Mouse (Mus musculus) limb, embryonic 15.5 days (tissue): ENCODE results near the gene Ppp5c. TPM values are rescaled to one million over a fixed set of nuclear protein-coding genes. Genes with fewer than 3 reads are reported as not detected.

Experiments used
- ATAC-seq: fragments of 200-750 bp; cut with Nextera tagmentation; 2 replicates; pipeline ENCODE4 v1.8.0; 2017; ENCODE audit warnings: low read depth, moderate TSS enrichment; ENCODE audit not compliant: insufficient number of reproducible peaks, low FRiP score, low TSS enrichment
- H3K27ac ChIP-seq: fragments of 300-500 bp; sonication (generic); 2 replicates; pipeline ENCODE4 v1.5.1; 2015; ENCODE audit warnings: moderate library complexity, mild to moderate bottlenecking, inconsistent platforms
- H3K27me3 ChIP-seq: fragments of 300-500 bp; sonication (generic); 2 replicates; pipeline ENCODE4 v1.6.1; 2015; ENCODE audit warnings: inconsistent platforms
- H3K36me3 ChIP-seq: fragments of 300-500 bp; sonication (generic); 2 replicates; pipeline ENCODE4 v1.6.1; 2015; ENCODE audit warnings: inconsistent platforms
- H3K4me1 ChIP-seq: fragments of 300-500 bp; sonication (generic); 2 replicates; pipeline ENCODE4 v1.6.1; 2015; ENCODE audit warnings: inconsistent platforms
- H3K4me2 ChIP-seq: fragments of 300-500 bp; sonication (generic); 2 replicates; pipeline ENCODE4 v1.6.1; 2015; ENCODE audit warnings: mild to moderate bottlenecking, inconsistent platforms
- H3K4me3 ChIP-seq: fragments of 300-500 bp; sonication (generic); 2 replicates; pipeline ENCODE4 v1.5.1; 2015; ENCODE audit warnings: mild to moderate bottlenecking, inconsistent platforms
- H3K9ac ChIP-seq: fragments of 300-500 bp; sonication (generic); 2 replicates; pipeline ENCODE4 v1.6.1; 2015; ENCODE audit warnings: inconsistent platforms
- H3K9me3 ChIP-seq: fragments of 300-500 bp; sonication (generic); 2 replicates; pipeline ENCODE4 v1.6.1; 2016; ENCODE audit warnings: inconsistent platforms
- WGBS: fragments of 180-500 bp; shearing (Covaris S2); methylation state at CpG from one replicate; pipeline ENCODE4 v1.1.7; 2015; 5-methylcytosine and 5-hydroxymethylcytosine counted together
- polyA plus RNA-seq: library from polyadenylated mRNA; unstranded; fragments of >200 nt; fragmentation: Nextera tagmentation; extraction: Ambion mirVana; gene quantifications from 2 replicates; pipeline ENCODE4 v1.2.1, GENCODE M21; 2015

Gene Ppp5c
- polyA plus RNA-seq, 1 experiment from 2014 or later, result 101 TPM

DNA sequence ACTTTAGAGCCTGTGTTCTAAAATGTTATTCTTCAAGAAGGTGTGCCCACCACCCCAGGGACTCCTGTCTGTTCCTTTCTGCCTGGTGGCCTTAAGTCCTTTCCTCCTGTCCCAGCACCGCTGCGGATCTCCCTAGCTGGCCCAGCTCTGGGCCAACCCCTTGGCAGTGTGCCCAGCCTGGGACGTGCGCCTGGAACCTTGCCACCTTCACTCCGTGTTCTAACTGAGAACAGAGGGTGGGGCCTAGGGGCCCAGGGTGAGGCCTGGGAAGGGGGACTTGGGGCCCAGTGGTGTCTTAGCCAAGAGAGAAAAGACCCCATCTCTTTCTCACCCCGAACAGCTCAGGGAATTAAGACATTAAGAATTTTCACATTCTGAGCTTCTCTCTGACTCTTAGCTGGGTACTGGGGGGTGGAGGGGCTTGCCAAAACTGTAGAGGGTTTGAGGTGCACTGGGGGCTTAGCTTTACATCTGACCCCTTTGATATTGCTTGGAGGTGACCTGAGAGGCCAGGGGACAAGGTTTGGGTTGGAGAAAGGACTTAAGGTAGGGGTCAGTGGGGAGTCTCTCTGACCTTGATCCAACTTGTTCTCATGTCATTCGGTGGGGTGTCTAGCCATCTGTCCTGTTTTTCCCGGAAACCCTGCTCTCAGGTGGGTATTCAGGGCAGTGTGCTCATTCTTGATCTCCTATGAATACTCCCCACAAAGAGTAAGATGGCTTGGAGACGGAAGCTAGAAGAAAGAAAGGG, 32.5 kb upstream of the Ppp5c start:
- 17% methylated on average over 9 of the region's 9 CpGs for WGBS

DNA sequence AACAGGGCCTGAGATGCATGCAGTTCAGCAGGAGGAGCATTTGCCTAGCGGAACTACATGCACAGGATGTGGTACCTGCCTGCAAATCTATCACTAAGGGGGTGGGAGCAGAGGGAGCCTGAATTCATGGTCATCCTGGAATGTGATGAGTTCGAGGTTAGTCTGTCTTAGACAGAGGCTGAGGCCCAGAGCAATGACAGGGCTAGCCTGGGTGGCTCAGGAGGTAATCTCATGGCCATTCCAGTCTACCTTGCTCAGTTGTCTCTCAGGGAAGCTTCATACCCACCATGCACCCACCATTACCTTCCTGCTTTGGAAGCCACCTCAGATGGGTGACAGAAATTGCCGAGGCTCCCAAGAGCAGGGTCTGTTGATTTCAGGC, 31.7 kb upstream of the Ppp5c start:
- Histone ChIP-seq H3K9me3 (no peaks in the 10 kb centered on the region), H3K4me2 (peak overlapping the region; percentile 66), H3K4me3 (peak overlapping the region; percentile 63; the same call in 1 of the 2 replicates), H3K9ac (no peak overlapping the region), H3K4me1 (peaks cover 73% of the 10 kb centered on the region), H3K36me3 (peaks cover 10% of the 10 kb centered on the region), H3K27ac (peak overlapping the region; percentile 95), H3K27me3 (no peaks in the 10 kb centered on the region)
- no peak for ATAC-seq
- WGBS, result 69% methylated on average over 3 of the region's 3 CpGs

More for the DNA sequence above, 32.5 kb upstream of the Ppp5c start:
- H3K9me3 ChIP-seq, result no peaks in the 10 kb centered on the region
- peaks cover 70% of the 10 kb centered on the region for H3K4me1 ChIP-seq
- H3K4me3 ChIP-seq, result peak overlapping the region; percentile 63
- H3K27me3 ChIP-seq, result no peaks in the 10 kb centered on the region
- H3K9ac ChIP-seq, result peak overlapping the region; percentile 37; the same call in 1 of the 2 replicates
- 0 out of 2 replicates have a peak, but pooled peaks have one; percentile 41 for ATAC-seq
- H3K36me3 ChIP-seq, result peaks cover 4% of the 10 kb centered on the region; the same call in 1 of the 2 replicates
- peak overlapping the region; percentile 95 for H3K27ac ChIP-seq
- peak overlapping the region; percentile 66 for H3K4me2 ChIP-seq

DNA sequence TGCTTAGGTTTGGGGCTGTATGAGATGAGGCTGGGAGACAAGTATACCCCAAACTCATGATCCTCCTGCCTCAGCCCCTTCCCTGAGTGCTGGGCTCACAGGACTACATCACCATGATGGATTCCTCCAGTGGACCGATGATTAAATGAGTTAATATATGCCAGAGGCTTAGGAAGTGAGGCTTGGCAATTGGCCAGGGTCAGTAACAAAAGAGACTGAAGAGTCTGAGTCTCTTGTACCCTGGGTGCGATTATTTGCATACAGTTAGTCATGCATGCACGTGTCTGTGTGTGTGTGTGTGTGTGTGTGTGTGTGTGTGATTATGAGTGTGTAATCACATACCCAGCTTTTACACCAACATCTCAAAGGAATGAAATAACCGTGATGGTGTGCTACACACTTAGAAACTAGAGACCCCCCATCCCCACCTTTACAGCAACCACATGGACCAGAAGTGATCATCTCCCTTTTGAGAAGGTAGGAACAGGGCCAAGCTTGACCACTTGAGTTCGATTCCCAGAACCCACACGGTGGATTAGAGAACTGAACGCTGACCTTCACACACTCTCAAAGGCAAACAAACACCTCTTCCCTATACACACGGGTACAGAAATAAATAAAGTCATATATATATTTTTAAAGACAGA, 31.2 kb upstream of the Ppp5c start:
- H3K4me3 ChIP-seq, result peak overlapping the region; percentile 63
- no peak overlapping the region for H3K9ac ChIP-seq
- peaks cover 73% of the 10 kb centered on the region for H3K4me1 ChIP-seq

DNA sequence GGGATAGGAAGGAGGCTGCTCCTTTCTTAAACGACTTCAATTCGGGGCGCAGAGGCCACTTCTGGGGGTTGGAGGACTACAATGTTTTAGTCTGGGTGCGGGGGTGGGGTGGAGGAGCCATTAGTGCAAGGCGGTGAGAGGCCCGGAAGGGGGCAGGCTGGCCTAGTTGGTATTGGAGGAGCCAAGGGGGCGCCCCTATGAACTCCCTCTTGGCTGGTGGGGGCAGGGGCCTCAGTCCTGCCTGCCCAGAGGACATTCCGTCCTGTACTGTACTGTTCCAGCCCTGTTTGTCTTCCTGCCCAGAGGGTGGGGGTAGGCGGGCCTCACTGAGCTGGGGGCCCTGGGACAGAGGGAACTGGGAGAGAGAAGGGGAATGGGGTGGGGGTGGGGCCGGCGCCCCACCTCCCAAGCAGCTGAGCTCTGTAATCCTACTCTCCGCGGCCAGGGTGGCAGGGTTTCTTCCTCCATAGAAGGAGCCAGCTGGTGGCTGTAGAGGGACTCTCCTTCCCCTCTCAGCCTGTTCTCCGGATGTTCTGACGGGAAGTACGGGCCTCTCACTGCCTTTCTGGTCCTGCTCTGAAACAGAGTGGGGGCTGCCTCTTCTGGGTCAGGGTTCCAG, 30.5 kb upstream of the Ppp5c start:
- peaks cover 72% of the 10 kb centered on the region for H3K4me1 ChIP-seq
- H3K36me3 ChIP-seq, result peaks cover 23% of the 10 kb centered on the region
- 2% methylated on average over 16 of the region's 16 CpGs for WGBS
- peak overlapping the region; percentile 66 for H3K4me2 ChIP-seq
- ATAC-seq, result peak; percentile 80
- H3K27ac ChIP-seq, result peak overlapping the region; percentile 95
- peak overlapping the region; percentile 27 for H3K4me3 ChIP-seq
- no peak overlapping the region; the same call in 1 of the 2 replicates for H3K9ac ChIP-seq
- H3K27me3 ChIP-seq, result no peaks in the 10 kb centered on the region
- H3K9me3 ChIP-seq, result no peaks in the 10 kb centered on the region

More for the DNA sequence above, 31.2 kb upstream of the Ppp5c start:
- Histone ChIP-seq H3K9me3 (no peaks in the 10 kb centered on the region), H3K36me3 (peaks cover 15% of the 10 kb centered on the region), H3K27ac (peak overlapping the region; percentile 95), H3K27me3 (no peaks in the 10 kb centered on the region), H3K4me2 (peak overlapping the region; percentile 66)
- 35% methylated on average over 8 of the region's 8 CpGs for WGBS
- no peak for ATAC-seq

DNA sequence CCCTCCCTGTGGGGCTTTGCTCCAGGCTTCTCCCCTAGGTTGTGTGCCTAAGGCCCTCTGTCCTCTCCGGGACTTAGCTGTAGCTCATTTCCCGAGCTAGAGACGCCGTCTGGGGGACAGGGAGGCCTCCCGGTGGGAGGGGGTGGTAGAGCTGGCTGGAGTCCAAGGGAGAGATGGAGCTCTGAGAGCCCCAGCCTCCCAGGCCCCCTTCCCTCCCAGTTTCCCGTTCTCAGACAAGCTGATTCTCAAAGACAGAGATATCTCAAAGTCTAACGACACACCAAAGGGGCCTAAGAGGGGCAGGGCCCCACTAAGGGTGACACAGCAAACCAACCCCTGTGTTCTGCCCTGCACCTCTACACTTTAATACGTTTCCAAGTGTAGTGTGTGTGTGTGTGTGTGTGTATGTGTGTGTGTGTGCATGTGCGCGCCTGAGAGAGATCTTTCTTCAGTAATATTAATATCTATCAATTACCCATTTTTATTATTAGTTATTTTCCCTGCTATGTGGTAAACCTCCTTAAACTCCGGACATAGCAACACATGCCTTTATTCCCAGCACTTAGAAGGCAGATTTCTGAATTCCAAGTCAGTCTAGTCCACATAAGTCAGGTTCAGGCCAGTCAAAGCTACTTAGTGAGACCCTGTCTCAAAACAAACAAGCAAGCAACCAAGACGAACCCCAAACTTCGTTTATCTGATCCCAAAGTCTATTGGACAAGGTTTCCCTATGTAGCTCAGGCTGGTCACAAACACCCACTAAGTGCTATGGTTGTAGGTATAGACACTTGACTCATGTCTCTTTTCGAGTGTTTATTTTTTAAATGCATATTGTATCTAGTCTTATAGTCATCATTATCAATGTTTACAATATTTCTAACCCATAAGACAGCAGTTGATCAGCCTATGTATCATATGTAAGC, 29.1 kb upstream of the Ppp5c start:
- WGBS, result 22% methylated on average over 14 of the region's 14 CpGs
- H3K27me3 ChIP-seq, result no peaks in the 10 kb centered on the region
- H3K9ac ChIP-seq, result peak overlapping the region; percentile 40
- peak overlapping the region; percentile 48 for H3K4me3 ChIP-seq
- H3K9me3 ChIP-seq, result no peaks in the 10 kb centered on the region
- ATAC-seq, result no peak
- peak overlapping the region; percentile 88 for H3K4me2 ChIP-seq
- peaks cover 65% of the 10 kb centered on the region for H3K4me1 ChIP-seq
- H3K27ac ChIP-seq, result peak overlapping the region; percentile 95
- H3K36me3 ChIP-seq, result peaks cover 27% of the 10 kb centered on the region

DNA sequence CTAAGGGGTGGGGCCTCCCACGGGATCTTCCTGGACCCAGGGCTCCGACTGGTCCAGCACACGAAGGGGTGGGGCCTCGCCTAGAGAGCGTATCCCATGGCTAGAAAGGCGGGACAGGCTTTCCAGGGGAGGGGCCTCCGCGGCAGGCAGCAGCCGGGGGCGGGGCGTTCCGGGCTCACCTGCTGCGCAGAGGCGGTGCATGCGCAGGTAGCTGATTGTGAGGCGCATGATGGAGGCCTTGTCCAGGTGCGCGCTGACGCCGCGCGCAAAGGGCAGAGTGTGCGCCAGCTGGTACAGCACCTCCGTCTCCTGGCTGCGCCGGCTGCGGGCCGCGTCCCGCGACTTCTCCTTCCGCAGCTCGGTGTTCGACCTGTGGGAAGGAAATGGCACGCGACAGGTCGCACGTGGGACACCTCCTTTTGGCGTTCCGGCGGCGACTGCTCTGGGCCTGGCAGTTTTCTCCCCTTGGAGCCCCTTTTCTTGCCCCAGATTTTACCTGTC, 28.4 kb upstream of the Ppp5c start:
- Histone ChIP-seq H3K36me3 (peaks cover 31% of the 10 kb centered on the region), H3K4me2 (peak overlapping the region; percentile 88), H3K27ac (peak overlapping the region; percentile 95), H3K9me3 (no peaks in the 10 kb centered on the region), H3K27me3 (no peaks in the 10 kb centered on the region), H3K4me3 (peak overlapping the region; percentile 48), H3K4me1 (peaks cover 62% of the 10 kb centered on the region), H3K9ac (peak overlapping the region; percentile 40)
- WGBS, result under 1% methylated on average over 41 of the region's 42 CpGs
- peak; percentile 28; the same call in 1 of the 2 replicates for ATAC-seq

DNA sequence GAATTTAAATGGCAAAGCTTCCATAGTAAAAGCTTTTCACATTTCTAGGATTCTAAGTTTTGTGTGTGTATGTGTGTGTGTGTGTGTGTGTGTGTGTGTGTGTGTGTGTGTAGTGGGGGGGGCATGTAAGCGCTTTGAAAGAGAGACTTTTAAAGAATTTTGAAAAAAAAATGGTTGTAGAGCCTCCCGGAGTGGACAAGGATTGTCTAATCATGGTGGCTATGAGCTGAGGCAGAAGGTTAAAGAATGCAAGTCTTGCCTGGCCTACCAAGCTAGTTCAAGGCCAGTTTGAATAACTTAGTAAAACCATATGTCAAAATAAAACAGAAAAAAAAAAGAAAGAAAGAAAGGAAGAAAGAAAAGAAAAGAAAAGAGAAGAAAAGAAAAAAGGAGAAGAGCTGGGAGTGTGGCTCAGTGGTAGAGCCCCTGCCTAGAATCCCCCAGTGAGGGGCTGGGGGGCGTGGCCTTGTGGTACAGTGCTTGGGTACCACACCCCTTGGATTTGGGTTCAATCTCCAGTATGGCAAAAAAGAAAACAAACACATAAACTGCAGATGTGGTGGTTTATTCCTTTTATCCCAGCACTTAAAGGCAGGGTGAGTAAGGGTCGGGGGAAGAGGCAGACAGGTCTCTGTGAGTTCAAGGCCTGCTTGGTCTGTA, 27.7 kb upstream of the Ppp5c start:
- no peak overlapping the region for H3K9ac ChIP-seq
- no peaks in the 10 kb centered on the region for H3K27me3 ChIP-seq
- H3K27ac ChIP-seq, result peak overlapping the region; percentile 95; the same call in 1 of the 2 replicates
- peaks cover 54% of the 10 kb centered on the region for H3K4me1 ChIP-seq
- H3K4me2 ChIP-seq, result peak overlapping the region; percentile 88
- no peak for ATAC-seq
- H3K36me3 ChIP-seq, result peaks cover 36% of the 10 kb centered on the region
- 89% methylated on average over 4 of the region's 4 CpGs for WGBS
- H3K4me3 ChIP-seq, result peak overlapping the region; percentile 48
- H3K9me3 ChIP-seq, result no peaks in the 10 kb centered on the region

DNA sequence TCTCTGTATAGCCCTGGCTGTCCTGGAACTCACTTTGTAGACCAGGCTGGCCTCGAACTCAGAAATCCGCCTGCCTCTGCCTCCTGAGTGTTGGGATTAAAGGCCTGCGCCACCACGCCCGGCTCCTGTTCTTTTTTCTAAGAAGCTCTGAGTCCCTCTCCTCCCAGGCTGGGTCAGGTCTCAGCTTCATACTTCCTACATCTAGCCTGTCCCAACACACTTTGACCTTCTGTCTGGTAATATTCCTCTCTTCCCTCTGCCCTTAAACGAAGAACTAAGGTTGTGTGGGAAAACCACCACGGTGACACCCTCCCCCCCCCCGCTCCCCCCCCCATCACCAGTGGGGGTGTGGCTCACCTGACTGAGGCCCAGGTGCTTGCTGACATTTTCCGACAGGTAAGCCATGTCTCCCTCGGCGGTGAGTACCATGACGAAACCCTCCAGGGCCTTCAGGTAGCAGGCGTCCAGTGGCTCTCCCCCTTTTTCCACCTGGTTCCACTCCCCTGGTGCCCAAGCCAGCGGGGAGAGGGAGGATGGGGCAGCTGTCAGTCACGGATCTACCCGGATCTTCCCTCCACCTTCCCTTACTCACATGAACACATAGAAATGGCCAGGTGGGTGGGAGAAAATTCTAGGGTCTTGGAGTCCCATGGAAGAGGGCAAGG, 26.7 kb upstream of the Ppp5c start:
- Histone ChIP-seq H3K4me3 (no peak overlapping the region), H3K27me3 (no peaks in the 10 kb centered on the region), H3K27ac (no peak overlapping the region), H3K9me3 (no peaks in the 10 kb centered on the region), H3K4me1 (peaks cover 45% of the 10 kb centered on the region), H3K9ac (no peak overlapping the region), H3K36me3 (peaks cover 44% of the 10 kb centered on the region), H3K4me2 (no peak overlapping the region)
- 87% methylated on average over 15 of the region's 16 CpGs for WGBS
- no peak for ATAC-seq

DNA sequence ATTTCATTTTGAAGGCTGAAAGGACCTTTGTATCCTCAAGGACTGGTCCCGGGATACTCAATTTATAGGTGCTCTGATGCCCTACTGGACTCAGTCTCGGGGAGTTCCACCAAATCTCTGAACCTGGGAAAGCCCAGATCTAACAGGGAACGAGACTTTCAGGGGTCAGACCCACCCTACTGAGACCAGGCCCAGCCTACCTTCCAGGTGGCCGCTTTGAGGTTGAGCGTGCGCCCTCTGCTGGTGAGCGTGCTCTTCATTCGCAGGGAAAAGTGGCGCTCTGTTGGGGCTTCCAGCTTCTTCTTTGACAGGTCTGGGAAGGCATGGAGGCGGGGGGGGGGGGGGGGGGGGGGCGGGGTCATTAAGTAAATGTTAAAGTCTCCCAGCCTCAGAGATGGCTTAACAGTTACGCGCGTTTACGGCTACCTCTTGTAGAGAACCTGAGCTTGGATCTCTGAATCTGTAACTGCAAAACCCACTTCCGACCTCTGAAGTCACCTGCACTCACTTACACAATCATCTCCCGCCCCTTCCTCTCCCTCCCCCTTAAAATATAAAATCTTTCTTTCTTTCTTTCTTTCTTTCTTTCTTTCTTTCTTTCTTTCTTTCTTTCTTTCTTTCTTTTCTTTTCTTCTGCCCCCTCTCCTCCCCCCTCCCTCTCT, 23.3 kb upstream of the Ppp5c start:
- no peaks in the 10 kb centered on the region for H3K27me3 ChIP-seq
- H3K4me2 ChIP-seq, result no peak overlapping the region
- H3K9me3 ChIP-seq, result no peaks in the 10 kb centered on the region
- H3K27ac ChIP-seq, result no peak overlapping the region
- H3K9ac ChIP-seq, result no peak overlapping the region
- H3K36me3 ChIP-seq, result peaks cover 70% of the 10 kb centered on the region
- ATAC-seq, result no peak
- 10% methylated on average over 17 of the region's 17 CpGs for WGBS
- no peak overlapping the region for H3K4me3 ChIP-seq
- peaks cover 11% of the 10 kb centered on the region for H3K4me1 ChIP-seq

DNA sequence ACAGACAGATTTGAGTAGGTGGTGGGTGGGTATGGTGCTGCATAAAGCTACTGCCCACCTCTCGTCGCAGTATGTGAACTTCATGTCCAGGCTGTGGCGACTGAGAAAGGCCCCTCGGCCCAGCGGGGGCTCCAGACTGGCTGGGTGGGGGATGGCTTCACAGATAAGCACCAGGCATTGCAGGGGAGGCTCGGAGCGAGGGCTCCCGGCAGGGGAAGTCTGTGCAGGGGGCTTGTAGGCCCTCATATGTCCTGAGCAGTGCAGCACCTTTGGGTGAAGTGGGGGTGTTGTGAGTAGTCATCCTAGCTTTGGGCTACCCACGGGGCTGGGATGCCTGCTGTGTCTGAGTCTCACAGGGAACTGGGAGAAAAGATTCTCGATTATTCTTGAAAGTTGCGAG, 22.8 kb upstream of the Ppp5c start:
- Histone ChIP-seq H3K9ac (no peak overlapping the region), H3K27ac (no peak overlapping the region), H3K9me3 (no peaks in the 10 kb centered on the region), H3K4me2 (no peak overlapping the region), H3K27me3 (no peaks in the 10 kb centered on the region), H3K4me1 (peaks cover 6% of the 10 kb centered on the region), H3K4me3 (no peak overlapping the region), H3K36me3 (peaks cover 67% of the 10 kb centered on the region)
- 65% methylated on average over 11 of the region's 11 CpGs for WGBS
- ATAC-seq, result no peak
